Mouse (Mus musculus) kidney, postnatal 10 days (tissue): Measurements from ENCODE around the gene Ttc5.
"Not testable (repeated sequence)": the region's sequence is repeated elsewhere in the genome, so short reads cannot be mapped to it uniquely, and the experiment has no call there.

Source experiments
- DNase-seq: peaks from one replicate; pipeline ENCODE4 v3.0.0; 2021; ENCODE audit warnings: mixed read lengths

Ttc5 gene

GRCm38 (mm10) chr14:50765736-50766135, 19.6 kb downstream of the Ttc5 start:
- DNase-seq: no peak

- DNase-seq: no peak
These were observed 26.8 kb downstream of the Ttc5 start for GRCm38 (mm10) chr14:50758416-50759085.

GRCm38 (mm10) chr14:50744994-50745393, 40.3 kb downstream of the Ttc5 start, which contains the start of gene Olfr749:
Gene Olfr749 (minus strand): TSS chr14:50745094.
- no peak for DNase-seq

GRCm38 (mm10) chr14:50741584-50741983, 43.7 kb downstream of the Ttc5 start:
- DNase-seq: no peak

- no peak for DNase-seq
These were observed 45.0 kb downstream of the Ttc5 start for GRCm38 (mm10) chr14:50740334-50740733.

GRCm38 (mm10) chr14:50722371-50722770, 62.9 kb downstream of the Ttc5 start:
- not testable (repeated sequence) for DNase-seq

- peak; percentile 45 for DNase-seq
These were observed 65.4 kb downstream of the Ttc5 start for GRCm38 (mm10) chr14:50719875-50720274.
